ENCODE assay signal across 8 mouse cellular contexts in the genomic region with DNA sequence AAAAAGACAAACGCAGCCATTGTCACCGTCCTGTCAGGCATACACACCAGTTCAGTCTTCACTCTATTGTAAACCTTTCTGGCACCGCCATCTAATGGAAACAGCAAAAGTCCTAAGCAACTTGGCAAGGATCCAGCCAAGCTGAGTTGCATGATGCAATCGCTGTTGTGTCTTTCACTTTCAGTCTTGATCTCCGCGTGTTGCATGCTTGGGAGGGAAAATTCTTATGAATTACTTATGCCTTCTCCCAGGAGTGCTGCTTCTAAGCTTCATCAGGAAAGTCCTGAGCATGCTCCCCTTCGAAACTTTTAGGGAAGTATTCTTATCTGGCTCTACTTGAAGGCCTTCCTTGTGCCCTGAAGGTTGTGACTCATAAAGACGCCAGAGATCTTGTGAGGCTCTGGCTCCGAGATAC. TPM values are rescaled to one million over a fixed set of nuclear protein-coding genes. Genes with fewer than 3 reads are reported as not detected.
DNase-seq lines count a peak whose midpoint lies in the region; ATAC-seq lines count a peak whose summit lies in the region.

No protein-coding gene starts in this region.

- ATAC-seq in megakaryocyte, adult 5-6 weeks (ENCODE audit: poor library complexity, severe bottlenecking), result peak; percentile 53

- intact Hi-C loops in gastrocnemius, postnatal 14 days (cut with DNase I; ENCODE audit: low total_unique reads), result no loop called here
- intact Hi-C loops in heart, postnatal 14 days (cut with DNase I), result no loop called here

- DNase-seq in gastrocnemius, postnatal 10 days, result peak; percentile 16
- DNase-seq in gastrocnemius, postnatal 14 days, result no peak
- peak; percentile 45 for DNase-seq in urinary bladder, postnatal 14 days (ENCODE audit: low spot score)
- DNase-seq in urinary bladder, adult 2 months (ENCODE audit: low spot score), result no peak
- DNase-seq in heart, postnatal 14 days, result peak; percentile 30 to 61
- DNase-seq in embryo, embryonic 10.5 days (ENCODE audit: low spot score), result no peak
- no peak for DNase-seq in embryo, embryonic 9.5 days (ENCODE audit: extremely low spot score)

RNA-seq across cellular contexts. Expression of a gene that starts 19.4 kb away (rescaled TPM):
- 1 to 10 TPM; 8.0 to 9.8 TPM for total RNA-seq in gastrocnemius, postnatal 10 days (2021)
- total RNA-seq in gastrocnemius, postnatal 14 days (2021), result 1 to 10 TPM; 4.4 to 7.1 TPM
- polyA plus RNA-seq in urinary bladder, adult 2 months (2012; rRNA removed), result 4.9 and 7.5 TPM in 2 replicates
- total RNA-seq in heart, postnatal 14 days (2021), result 10 to 100 TPM; 16.2 to 17.7 TPM
- 17.2 and 18.6 TPM in 2 replicates for total RNA-seq in megakaryocyte, adult 5-6 weeks (2015)
- total RNA-seq in megakaryocyte, adult 5-6 weeks (2017), result 7.6 and 12.3 TPM in 2 replicates

Comparison
In these comparisons a context has a peak if more than half of its experiments do, and no peak if none do; other contexts are left out.
1. DNase-seq: peak in gastrocnemius, postnatal 10 days (single experiment), urinary bladder, postnatal 14 days (single experiment) and heart, postnatal 14 days (2 of 2); none in gastrocnemius, postnatal 14 days (single experiment), urinary bladder, adult 2 months (single experiment), embryo, embryonic 10.5 days (single experiment) and embryo, embryonic 9.5 days (single experiment).